Mouse (Mus musculus) olfactory bulb, adult 2 months (tissue): ENCODE data around the gene Mrpl33.

ENCODE experiments used
- CTCF ChIP-seq: fragments of 200-500 bp; IDR thresholded peaks from 2 replicates; pipeline ENCODE4 v1.5.1; 2012; ENCODE audit warnings: low read depth, mild to moderate bottlenecking, low read length, moderate library complexity; ENCODE audit not compliant: insufficient read depth
- POLR2A ChIP-seq: fragments of 200-500 bp; IDR thresholded peaks from 2 replicates; pipeline ENCODE4 v1.6.1; 2012; ENCODE audit warnings: mild to moderate bottlenecking, low read depth, low read length, moderate library complexity; ENCODE audit not compliant: insufficient read depth

DNA sequence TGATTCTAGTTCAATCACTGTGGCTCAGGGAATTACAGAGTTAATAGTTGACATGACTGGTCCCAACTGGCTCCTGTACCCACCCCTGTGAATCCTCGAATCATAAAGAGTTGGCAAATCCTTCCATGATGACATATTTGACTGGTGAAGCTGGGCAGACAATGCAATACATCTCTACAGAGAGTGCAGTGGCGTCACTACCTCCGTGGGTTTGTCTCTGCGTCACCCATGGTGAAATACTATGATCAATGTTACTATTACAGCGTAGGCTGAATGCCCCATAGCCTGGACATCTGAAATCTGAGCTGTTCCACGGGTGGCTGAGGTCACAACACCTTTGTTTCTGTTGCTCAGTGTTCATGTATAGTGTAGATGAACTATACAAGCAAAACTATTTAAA lies 15.5 kb upstream of the Mrpl33 start:
- TF ChIP-seq CTCF (no peak), POLR2A (no peak)
